Mouse (Mus musculus) cerebellum, adult 2 months (tissue): Measurements from ENCODE around the gene Wnt9b. TPM values are rescaled to one million over a fixed set of nuclear protein-coding genes. Genes with fewer than 3 reads are reported as not detected.

Experiments used
- DNase-seq, 2 experiments: peaks; one replicate each; pipeline ENCODE4 v3.0.0; 2021
- H3K27ac ChIP-seq: fragments of 200-500 bp; 2 replicates; pipeline ENCODE4 v1.5.1; 2012; ENCODE audit warnings: low read length, control low read depth, inconsistent platforms; ENCODE audit not compliant: insufficient read depth
- H3K27me3 ChIP-seq: fragments of 200-500 bp; 2 replicates; pipeline ENCODE4 v1.6.1; 2012; ENCODE audit warnings: inconsistent platforms, mild to moderate bottlenecking, low read length, moderate library complexity; ENCODE audit not compliant: control insufficient read depth, insufficient read depth
- H3K4me1 ChIP-seq: fragments of 200-500 bp; 2 replicates; pipeline ENCODE4 v1.6.1; 2011; ENCODE audit warnings: low read length; ENCODE audit not compliant: control insufficient read depth, insufficient read depth
- H3K4me3 ChIP-seq: fragments of 200-500 bp; replicated peaks from 2 replicates; pipeline ENCODE3; 2011; ENCODE audit warnings: mild to moderate bottlenecking, low read depth, low read length, control low read depth; ENCODE audit not compliant: insufficient read depth
- CTCF ChIP-seq: fragments of 200-500 bp; IDR thresholded peaks from 2 replicates; pipeline ENCODE4 v1.5.1; 2011; ENCODE audit warnings: low read depth, mild to moderate bottlenecking, control low read depth, low read length, moderate library complexity, borderline replicate concordance; ENCODE audit not compliant: insufficient read depth
- POLR2A ChIP-seq: fragments of 200-500 bp; IDR thresholded peaks from 2 replicates; pipeline ENCODE4 v1.6.1; 2011; ENCODE audit warnings: low read length, control low read depth, borderline replicate concordance; ENCODE audit not compliant: insufficient read depth
- WGBS: fragments of 180-500 bp; shearing (Covaris S2); methylation state at CpG from one replicate; pipeline ENCODE4 v1.1.7; 2018; 5-methylcytosine and 5-hydroxymethylcytosine counted together
- polyA plus RNA-seq: library from polyadenylated mRNA; depleted of rRNA; stranded (reverse); fragments of >200 nt; gene quantifications from 2 replicates; pipeline ENCODE4 v1.2.3, GENCODE M21; 2012

Wnt9b gene
- polyA plus RNA-seq, 1 experiment, result 1.0 TPM

- Histone ChIP-seq H3K4me1 (peaks cover 8% of the 10 kb centered on the region), H3K27ac (no peak overlapping the region), H3K27me3 (no peaks in the 10 kb centered on the region), H3K4me3 (no peak overlapping the region)
- WGBS, result 42% methylated on average over 11 of the region's 11 CpGs
- peak in 1 of 2 experiments; percentile 28 for DNase-seq
- TF ChIP-seq CTCF (no peak), POLR2A (no peak)
Measured at GRCm38 (mm10) chr11:103724331-103724771, 25.3 kb downstream of the Wnt9b start.

DNA sequence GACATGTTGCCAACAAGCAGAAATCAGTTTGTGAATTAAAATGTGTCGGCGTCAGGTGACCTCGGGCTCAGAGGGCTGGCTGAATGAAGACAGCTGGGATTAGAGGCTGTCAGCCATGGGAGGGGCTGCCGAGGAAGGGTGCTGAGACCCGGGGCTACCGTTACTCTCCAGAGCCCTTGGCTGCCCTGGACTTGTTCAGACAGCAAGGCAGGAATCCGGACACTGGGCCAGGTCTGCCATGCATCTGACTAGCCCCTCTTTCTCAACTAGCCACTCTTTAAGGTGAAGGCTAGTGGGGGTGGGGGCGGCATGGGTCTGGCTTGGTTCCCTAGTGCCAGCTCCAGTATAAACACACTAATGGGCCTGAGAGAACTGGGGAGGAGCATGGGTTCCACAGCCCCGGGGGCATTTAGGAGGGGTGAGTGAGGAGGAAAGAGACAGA is 27.6 kb downstream of the Wnt9b start:
- DNase-seq, result peak; percentile 36 to 42
- no peak overlapping the region for H3K4me3 ChIP-seq
- no peak overlapping the region for H3K27ac ChIP-seq
- TF ChIP-seq CTCF, result no peak
- no peak for TF ChIP-seq POLR2A
- 5% methylated on average over 9 of the region's 9 CpGs for WGBS
- H3K4me1 ChIP-seq, result peaks cover 8% of the 10 kb centered on the region
- H3K27me3 ChIP-seq, result no peaks in the 10 kb centered on the region

GRCm38 (mm10) chr11:103721468-103722039 is 28.1 kb downstream of the Wnt9b start:
- Histone ChIP-seq H3K4me3 (no peak overlapping the region), H3K27me3 (no peaks in the 10 kb centered on the region), H3K4me1 (peaks cover 8% of the 10 kb centered on the region), H3K27ac (no peak overlapping the region)
- TF ChIP-seq POLR2A (no peak), CTCF (peak; percentile 56)
- DNase-seq, result peak; percentile 41 to 63
- 10% methylated on average over 15 of the region's 15 CpGs for WGBS

DNA sequence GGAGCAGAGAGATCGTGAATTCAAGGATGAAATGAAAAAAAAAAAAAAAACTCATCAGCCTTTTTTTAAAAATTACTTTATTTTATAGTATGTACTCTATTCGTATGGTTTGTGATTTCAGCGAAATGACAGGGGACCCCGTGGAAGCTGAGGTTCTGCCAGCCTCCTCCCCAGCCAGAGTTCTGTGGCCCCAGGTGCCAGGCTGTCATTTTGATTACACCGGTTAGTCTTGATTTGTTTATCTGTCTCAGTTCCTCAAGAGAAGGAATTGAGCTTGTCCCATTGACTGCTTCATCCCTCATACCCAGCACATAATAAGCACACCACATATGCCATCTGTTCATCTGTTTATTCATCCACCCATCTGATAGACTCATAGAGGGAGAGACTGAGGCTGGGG is 30.2 kb downstream of the Wnt9b start:
- no peak for TF ChIP-seq POLR2A
- TF ChIP-seq CTCF, result no peak
- H3K4me1 ChIP-seq, result peaks cover 8% of the 10 kb centered on the region
- WGBS, result 25% methylated on average over 5 of the region's 5 CpGs

GRCm38 (mm10) chr11:103716971-103717370 is 32.6 kb downstream of the Wnt9b start:
- H3K27ac ChIP-seq, result no peak overlapping the region
- WGBS, result 64% methylated on average over 9 of the region's 9 CpGs

More for the DNA sequence above, 30.2 kb downstream of the Wnt9b start:
- H3K4me3 ChIP-seq, result no peak overlapping the region
- DNase-seq, result no peak
- H3K27ac ChIP-seq, result no peak overlapping the region
- no peaks in the 10 kb centered on the region for H3K27me3 ChIP-seq

DNA sequence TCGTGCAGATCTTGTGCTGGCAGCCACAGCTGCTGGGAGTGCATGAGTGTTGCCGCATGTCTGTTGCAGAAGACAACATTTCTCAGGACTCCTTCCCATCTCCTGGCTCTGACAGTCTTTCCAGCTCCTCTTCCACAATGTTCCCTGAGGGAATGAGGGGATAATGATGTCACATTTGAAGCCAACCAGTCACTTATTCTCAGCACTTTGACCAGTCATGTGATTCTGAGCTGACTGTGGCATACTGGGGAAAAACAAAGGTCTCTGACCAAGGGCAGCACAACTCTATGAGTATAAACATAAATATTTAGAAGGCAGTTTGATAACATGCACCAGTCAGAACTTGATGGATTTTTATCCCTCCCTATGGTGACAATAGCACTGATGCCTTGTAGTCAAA is 35.5 kb downstream of the Wnt9b start:
- 66% methylated on average over 2 of the region's 2 CpGs for WGBS
- H3K4me1 ChIP-seq, result no peaks in the 10 kb centered on the region
- TF ChIP-seq POLR2A (no peak), CTCF (no peak)
- no peaks in the 10 kb centered on the region for H3K27me3 ChIP-seq
- no peak overlapping the region for H3K27ac ChIP-seq
- no peak overlapping the region for H3K4me3 ChIP-seq
- DNase-seq, result no peak

More at GRCm38 (mm10) chr11:103716971-103717370, 32.6 kb downstream of the Wnt9b start:
- Histone ChIP-seq H3K4me3 (no peak overlapping the region), H3K27me3 (no peaks in the 10 kb centered on the region), H3K4me1 (no peaks in the 10 kb centered on the region)
- DNase-seq, result no peak
- no peak for TF ChIP-seq CTCF
- TF ChIP-seq POLR2A, result no peak

DNA sequence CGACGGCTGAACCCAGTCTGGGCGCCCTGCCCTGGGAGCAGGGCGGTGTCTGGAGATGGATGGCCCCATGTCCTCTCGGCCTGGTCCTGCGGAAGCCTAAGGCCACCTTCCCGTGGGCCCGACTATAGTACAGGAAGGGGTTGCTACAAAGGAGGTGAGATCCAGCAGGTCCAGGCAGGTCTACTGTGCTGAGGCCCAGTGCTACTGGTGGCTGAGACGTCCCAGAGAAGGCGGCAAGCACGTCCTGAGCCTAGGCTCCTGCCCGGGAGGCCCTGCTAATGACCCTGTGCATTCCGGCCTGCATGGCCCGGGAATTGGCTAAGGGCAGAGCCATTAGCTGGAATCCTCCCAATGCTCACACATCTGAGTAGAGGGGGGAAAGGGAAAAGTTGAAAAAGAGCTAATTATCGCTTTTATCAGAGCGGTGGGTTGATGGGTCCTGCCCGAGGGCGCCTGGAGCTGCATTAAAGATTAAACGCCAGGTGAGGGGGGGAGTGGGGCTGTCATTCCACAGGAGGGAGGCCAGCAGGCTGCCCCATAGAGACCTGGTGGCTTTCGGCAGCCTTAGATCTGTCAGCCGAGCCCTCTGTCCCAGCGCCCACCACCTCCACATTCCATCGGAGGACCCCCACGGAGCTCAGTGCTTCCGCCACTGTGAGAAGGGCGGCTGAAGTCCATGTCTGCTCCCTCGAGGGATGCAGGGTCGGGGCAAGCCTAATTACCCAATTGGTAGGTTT is 37.6 kb downstream of the Wnt9b start:
- 74% methylated on average over 28 of the region's 28 CpGs for WGBS
- H3K27ac ChIP-seq, result no peak overlapping the region
- H3K4me1 ChIP-seq, result no peaks in the 10 kb centered on the region

GRCm38 (mm10) chr11:103709982-103710381 is 39.6 kb downstream of the Wnt9b start:
- Histone ChIP-seq H3K4me1 (no peaks in the 10 kb centered on the region), H3K27me3 (no peaks in the 10 kb centered on the region), H3K27ac (no peak overlapping the region), H3K4me3 (no peak overlapping the region)
- DNase-seq, result no peak
- TF ChIP-seq CTCF (no peak), POLR2A (no peak)
- 86% methylated on average over 1 of the region's 1 CpGs for WGBS

More for the DNA sequence above, 37.6 kb downstream of the Wnt9b start:
- no peak overlapping the region for H3K4me3 ChIP-seq
- H3K27me3 ChIP-seq, result no peaks in the 10 kb centered on the region
- TF ChIP-seq CTCF (no peak), POLR2A (no peak)
- DNase-seq, result no peak
